Comparison of ENCODE assay signal across 22 mouse cellular contexts in genomic region chr16:89973814-89974712, GRCm38 (mm10).
A peak's percentile ranks its signal among the peaks of the same experiment; 100 is the strongest.
DNase-seq lines count a peak whose midpoint lies in the region; ATAC-seq and TF ChIP-seq lines count a peak whose summit lies in the region.
"Had no signal": no experiment of that assay in that cellular context is flagged by ENCODE, and none has a peak within 500 bp of the region (broad histone marks: within the 10 kb centered on the region; RNA-seq: fewer than 3 reads in every experiment).

No protein-coding gene starts in this region.

- intact Hi-C loops in left cerebral cortex, adult 2 months (cut with DNase I) = no loop called here

- WGBS in embryonic facial prominence, embryonic 14.5 days = 69% methylated on average over 16 of the region's 16 CpGs
- 90% methylated on average over 16 of the region's 16 CpGs for WGBS in embryonic facial prominence, embryonic 10.5 days
- 89% methylated on average over 16 of the region's 16 CpGs for WGBS in hindbrain, embryonic 12.5 days

- no peak for DNase-seq in embryonic facial prominence, embryonic 14.5 days (ENCODE audit: low spot score)
- DNase-seq in embryonic facial prominence, embryonic 10.5 days (ENCODE audit: low spot score) = no peak
- DNase-seq in thymus, postnatal 0 days (ENCODE audit: low spot score) = peak; percentile 61
- no peak for DNase-seq in thymus, adult 18-20 months
- DNase-seq in induced T-regulatory cell, adult 2 months (ENCODE audit: low read depth) = peak; percentile 47
- DNase-seq in cerebellum, adult 8-10 months = no peak
- DNase-seq in left cerebral cortex, adult 2 months (ENCODE audit: extremely low spot score in 1 of 2, low spot score in 2 of 2) = no peak
- DNase-seq: cerebellum, adult 11 months; cerebellum, postnatal 14 days; gastrocnemius, postnatal 14 days; heart, postnatal 4 days; kidney, adult 2 months; liver; liver, postnatal 0 days; lung, postnatal 14 days; thymus, postnatal 25 days had no signal

- H3K36me3 ChIP-seq in embryonic facial prominence, embryonic 14.5 days (ENCODE audit: control insufficient read depth, insufficient read depth, low read length) = no peaks in the 10 kb centered on the region
- no peaks in the 10 kb centered on the region for H3K36me3 ChIP-seq in embryonic facial prominence, embryonic 10.5 days (replicated peaks)
- H3K36me3 ChIP-seq in hindbrain, embryonic 12.5 days = no peaks in the 10 kb centered on the region
- H3K36me3 ChIP-seq: heart, embryonic 15.5 days; midbrain, embryonic 13.5 days; neural tube, embryonic 15.5 days had no signal

- H3K4me3 ChIP-seq in embryonic facial prominence, embryonic 14.5 days (ENCODE audit: low read depth, low read length) = no peak overlapping the region
- H3K4me3 ChIP-seq in embryonic facial prominence, embryonic 10.5 days = no peak overlapping the region
- H3K4me3 ChIP-seq in left cerebral cortex, adult 2 months = no peak overlapping the region
- no peak overlapping the region for H3K4me3 ChIP-seq in hindbrain, embryonic 12.5 days
- H3K4me3 ChIP-seq: forebrain, embryonic 13.5 days; heart, embryonic 15.5 days; midbrain, embryonic 13.5 days; neural tube, embryonic 15.5 days had no signal

- no peak overlapping the region for H3K4me2 ChIP-seq in embryonic facial prominence, embryonic 14.5 days (ENCODE audit: low read depth, low read length)
- no peak overlapping the region for H3K4me2 ChIP-seq in hindbrain, embryonic 12.5 days (replicated peaks)
- H3K4me2 ChIP-seq: forebrain, embryonic 13.5 days; heart, embryonic 15.5 days; midbrain, embryonic 13.5 days; neural tube, embryonic 15.5 days had no signal

- ATAC-seq in embryonic facial prominence, embryonic 14.5 days (ENCODE audit: low read depth) = peak; percentile 20; the same call in 1 of the 2 replicates
- no peak for ATAC-seq in hindbrain, embryonic 12.5 days (ENCODE audit: low FRiP score)
- ATAC-seq: forebrain, embryonic 13.5 days; hindbrain, embryonic 16.5 days; liver, postnatal 0 days; midbrain, embryonic 13.5 days had no signal

- H3K9me3 ChIP-seq in embryonic facial prominence, embryonic 14.5 days (ENCODE audit: control insufficient read depth, low read length) = no peaks in the 10 kb centered on the region
- H3K9me3 ChIP-seq in embryonic facial prominence, embryonic 10.5 days = no peaks in the 10 kb centered on the region
- no peaks in the 10 kb centered on the region for H3K9me3 ChIP-seq in hindbrain, embryonic 12.5 days (replicated peaks)
- H3K9me3 ChIP-seq: forebrain, embryonic 13.5 days; heart, embryonic 15.5 days; midbrain, embryonic 13.5 days; neural tube, embryonic 15.5 days had no signal

- H3K4me1 ChIP-seq in embryonic facial prominence, embryonic 14.5 days (ENCODE audit: control insufficient read depth, insufficient read depth, low read length) = no peaks in the 10 kb centered on the region
- no peaks in the 10 kb centered on the region for H3K4me1 ChIP-seq in embryonic facial prominence, embryonic 10.5 days
- no peaks in the 10 kb centered on the region for H3K4me1 ChIP-seq in hindbrain, embryonic 12.5 days
- H3K4me1 ChIP-seq: forebrain, embryonic 13.5 days; heart, embryonic 15.5 days; midbrain, embryonic 13.5 days; neural tube, embryonic 15.5 days had no signal

- H3K27me3 ChIP-seq in embryonic facial prominence, embryonic 14.5 days (replicated peaks; ENCODE audit: control insufficient read depth, insufficient read depth, low read length) = no peaks in the 10 kb centered on the region
- H3K27me3 ChIP-seq in embryonic facial prominence, embryonic 10.5 days (replicated peaks; ENCODE audit: low read depth, poor library complexity, severe bottlenecking) = no peaks in the 10 kb centered on the region
- no peaks in the 10 kb centered on the region for H3K27me3 ChIP-seq in hindbrain, embryonic 12.5 days
- H3K27me3 ChIP-seq: forebrain, embryonic 13.5 days; heart, embryonic 15.5 days; midbrain, embryonic 13.5 days; neural tube, embryonic 15.5 days had no signal

- no peak for TF ChIP-seq CTCF in left cerebral cortex, adult 2 months (IDR thresholded peaks at IDR 0.05)

- no peak overlapping the region for H3K27ac ChIP-seq in embryonic facial prominence, embryonic 14.5 days (replicated peaks; ENCODE audit: low read depth, low read length)
- H3K27ac ChIP-seq in embryonic facial prominence, embryonic 10.5 days (replicated peaks) = no peak overlapping the region
- H3K27ac ChIP-seq in left cerebral cortex, adult 2 months = no peak overlapping the region
- no peak overlapping the region for H3K27ac ChIP-seq in hindbrain, embryonic 12.5 days
- H3K27ac ChIP-seq: forebrain, embryonic 13.5 days; heart, embryonic 15.5 days; midbrain, embryonic 13.5 days; neural tube, embryonic 15.5 days had no signal

- H3K9ac ChIP-seq in embryonic facial prominence, embryonic 14.5 days (ENCODE audit: low read depth, low read length) = no peak overlapping the region
- H3K9ac ChIP-seq in hindbrain, embryonic 12.5 days = no peak overlapping the region
- H3K9ac ChIP-seq: forebrain, embryonic 13.5 days; heart, embryonic 15.5 days; liver, postnatal 0 days; midbrain, embryonic 13.5 days; neural tube, embryonic 15.5 days had no signal

Comparison
In these comparisons a context has a peak if more than half of its experiments do, and no peak if none do; other contexts are left out.
1. DNase-seq: peak in thymus, postnatal 0 days (single experiment) and induced T-regulatory cell, adult 2 months (single experiment); none in embryonic facial prominence, embryonic 14.5 days (single experiment), embryonic facial prominence, embryonic 10.5 days (single experiment), thymus, adult 18-20 months (0 of 2), cerebellum, adult 8-10 months (single experiment) and left cerebral cortex, adult 2 months (0 of 2).